Mouse (Mus musculus): ENCODE results near the gene Olfr374. TPM values are rescaled to one million over a fixed set of nuclear protein-coding genes. Genes with fewer than 3 reads are reported as not detected.

Olfr374 gene
- polyA plus RNA-seq, 1 experiment from 2014 or later, result not detected

DNA sequence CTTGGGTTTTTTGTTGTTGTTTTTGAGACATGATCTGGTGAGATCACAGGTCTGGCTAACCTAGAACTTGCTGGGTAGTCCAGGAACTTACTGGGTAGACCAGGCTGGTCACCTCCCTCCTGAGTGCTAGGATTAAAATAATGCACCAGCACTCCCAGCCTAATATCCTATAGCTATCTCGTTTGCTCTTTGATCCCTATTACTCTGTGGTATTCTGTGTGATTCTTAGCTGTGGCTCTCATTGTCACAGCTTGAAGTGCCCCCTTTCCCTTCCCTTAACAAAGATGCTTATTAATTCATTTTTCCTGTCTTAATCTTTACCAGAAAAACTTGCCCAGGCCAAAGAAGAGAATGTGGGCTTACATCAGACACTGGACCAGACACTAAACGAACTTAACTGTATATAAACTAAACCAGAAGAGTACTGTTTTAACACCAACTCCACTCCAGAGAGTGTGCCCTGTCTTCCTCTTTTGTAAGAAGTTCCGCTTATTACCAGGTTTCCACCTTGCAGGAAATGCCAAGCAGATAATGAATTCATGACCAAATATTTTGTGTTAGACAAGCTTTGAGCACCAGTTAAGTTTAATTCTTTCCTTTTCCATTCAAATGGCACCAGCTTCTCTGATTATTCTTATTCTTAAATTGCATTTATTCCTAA is 44.7 kb downstream of the Olfr374 start:
- Histone ChIP-seq H3K9ac (replicated peaks) (no peak overlapping the region), H3K36me3 (peaks cover 74% of the 10 kb centered on the region), H3K4me3 (replicated peaks) (no peak overlapping the region), H3K4me2 (no peak overlapping the region), H3K27me3 (no peaks in the 10 kb centered on the region), H3K4me1 (replicated peaks) (no peaks in the 10 kb centered on the region), H3K9me3 (no peaks in the 10 kb centered on the region), H3K27ac (no peak overlapping the region)
- 93% methylated on average over 3 of the region's 3 CpGs for WGBS
- ATAC-seq (ENCODE audit: insufficient number of reproducible peaks, insufficient read depth, low FRiP score, low TSS enrichment, low read depth), result no peak

DNA sequence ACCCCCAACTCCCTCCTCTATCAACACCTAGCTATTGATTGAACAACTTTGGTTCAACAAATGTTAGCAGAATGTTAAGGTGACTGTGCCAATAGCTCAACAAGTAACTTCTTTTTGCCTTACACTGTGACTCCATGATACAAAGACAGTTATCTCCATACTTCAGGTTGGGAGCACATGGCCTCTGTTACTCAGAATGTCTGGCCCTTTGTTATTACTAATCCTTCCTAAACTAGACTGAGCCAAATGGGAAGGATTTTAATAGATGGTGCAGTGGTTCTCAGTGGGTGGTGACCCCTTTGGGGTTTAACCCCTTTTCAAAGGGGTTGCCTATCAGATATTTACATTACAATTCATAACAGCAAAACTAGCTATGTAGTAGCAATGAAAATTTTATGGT is 46.5 kb downstream of the Olfr374 start:
- peaks cover 57% of the 10 kb centered on the region for H3K36me3 ChIP-seq
- H3K9me3 ChIP-seq, result no peaks in the 10 kb centered on the region
- H3K27me3 ChIP-seq, result no peaks in the 10 kb centered on the region
- H3K9ac ChIP-seq (replicated peaks), result no peak overlapping the region
- H3K4me3 ChIP-seq (replicated peaks), result no peak overlapping the region
- no peak overlapping the region for H3K27ac ChIP-seq
- H3K4me2 ChIP-seq, result no peak overlapping the region
- no peaks in the 10 kb centered on the region for H3K4me1 ChIP-seq (replicated peaks)
- no peak for ATAC-seq (ENCODE audit: insufficient number of reproducible peaks, insufficient read depth, low FRiP score, low TSS enrichment, low read depth)

DNA sequence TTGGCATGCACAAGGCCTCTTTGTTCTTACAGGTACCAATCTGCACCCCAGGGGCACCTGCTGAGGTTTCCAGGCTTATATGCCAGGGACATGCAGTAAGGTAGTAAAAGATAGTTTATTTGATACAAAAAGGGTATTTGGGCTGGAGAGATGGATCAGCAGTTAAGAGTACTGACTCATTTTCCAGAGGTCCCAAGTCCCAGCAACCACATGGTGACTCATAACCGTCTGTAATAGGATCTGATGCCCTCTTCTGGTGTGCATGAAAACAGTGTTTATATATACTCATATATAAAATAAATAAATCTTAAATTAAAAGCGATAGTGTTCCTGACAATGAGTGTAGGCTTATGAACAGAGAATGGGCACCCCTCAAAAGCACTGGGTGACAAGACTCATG is 51.3 kb downstream of the Olfr374 start:
- ATAC-seq (ENCODE audit: insufficient number of reproducible peaks, insufficient read depth, low FRiP score, low TSS enrichment, low read depth), result no peak
- Histone ChIP-seq H3K9ac (replicated peaks) (no peak overlapping the region), H3K4me1 (replicated peaks) (peaks cover 18% of the 10 kb centered on the region), H3K4me3 (replicated peaks) (no peak overlapping the region), H3K36me3 (peaks cover 12% of the 10 kb centered on the region), H3K27ac (no peak overlapping the region), H3K9me3 (no peaks in the 10 kb centered on the region), H3K4me2 (no peak overlapping the region), H3K27me3 (no peaks in the 10 kb centered on the region)
- 90% methylated on average over 2 of the region's 2 CpGs for WGBS

DNA sequence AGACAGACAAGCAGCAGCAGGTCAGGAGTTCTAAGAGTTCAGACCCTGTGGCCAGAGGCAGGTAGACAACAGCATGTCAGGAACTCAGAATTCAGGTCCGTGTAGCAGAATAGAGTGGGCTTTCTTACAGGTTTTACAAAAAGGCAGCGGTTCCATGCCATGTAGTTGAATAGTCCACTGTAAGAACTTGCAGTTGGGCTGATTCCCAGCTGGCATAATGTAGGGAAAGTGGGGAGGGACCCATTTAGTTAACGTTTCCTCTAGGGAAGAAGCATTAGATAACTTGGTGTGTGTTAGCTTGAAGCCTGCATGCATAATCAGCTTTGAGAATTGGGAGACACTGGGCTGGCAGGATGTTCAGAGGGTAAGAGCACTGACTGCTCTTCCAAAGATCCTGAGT is 51.9 kb downstream of the Olfr374 start:
- H3K27me3 ChIP-seq, result no peaks in the 10 kb centered on the region
- no peak overlapping the region for H3K9ac ChIP-seq (replicated peaks)
- H3K4me3 ChIP-seq (replicated peaks), result no peak overlapping the region
- peaks cover 6% of the 10 kb centered on the region for H3K36me3 ChIP-seq
- H3K4me1 ChIP-seq (replicated peaks), result peaks cover 18% of the 10 kb centered on the region
- no peaks in the 10 kb centered on the region for H3K9me3 ChIP-seq
- H3K4me2 ChIP-seq, result no peak overlapping the region
- ATAC-seq (ENCODE audit: insufficient number of reproducible peaks, insufficient read depth, low FRiP score, low TSS enrichment, low read depth), result no peak
- H3K27ac ChIP-seq, result no peak overlapping the region
- WGBS, result 83% methylated on average over 3 of the region's 3 CpGs

DNA sequence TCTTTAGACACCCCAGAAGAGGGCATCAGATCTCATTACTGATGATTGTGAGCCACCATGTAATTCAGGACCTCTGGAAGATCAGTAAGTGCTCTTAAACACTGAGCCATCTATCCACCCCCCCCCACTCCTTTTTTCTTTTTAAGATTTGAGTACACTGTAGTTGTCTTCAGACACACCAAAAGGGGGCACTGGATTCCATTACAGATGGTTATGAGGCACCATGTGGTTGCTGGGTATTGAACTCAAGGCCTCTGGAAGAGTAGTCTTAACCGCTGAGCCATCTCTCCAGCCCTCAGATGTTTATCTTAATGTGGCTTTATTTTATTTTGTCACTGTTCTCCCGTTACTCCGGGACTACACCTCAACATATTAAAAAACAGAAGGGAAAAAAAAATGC is 53.2 kb downstream of the Olfr374 start:
- no peak overlapping the region for H3K27ac ChIP-seq

DNA sequence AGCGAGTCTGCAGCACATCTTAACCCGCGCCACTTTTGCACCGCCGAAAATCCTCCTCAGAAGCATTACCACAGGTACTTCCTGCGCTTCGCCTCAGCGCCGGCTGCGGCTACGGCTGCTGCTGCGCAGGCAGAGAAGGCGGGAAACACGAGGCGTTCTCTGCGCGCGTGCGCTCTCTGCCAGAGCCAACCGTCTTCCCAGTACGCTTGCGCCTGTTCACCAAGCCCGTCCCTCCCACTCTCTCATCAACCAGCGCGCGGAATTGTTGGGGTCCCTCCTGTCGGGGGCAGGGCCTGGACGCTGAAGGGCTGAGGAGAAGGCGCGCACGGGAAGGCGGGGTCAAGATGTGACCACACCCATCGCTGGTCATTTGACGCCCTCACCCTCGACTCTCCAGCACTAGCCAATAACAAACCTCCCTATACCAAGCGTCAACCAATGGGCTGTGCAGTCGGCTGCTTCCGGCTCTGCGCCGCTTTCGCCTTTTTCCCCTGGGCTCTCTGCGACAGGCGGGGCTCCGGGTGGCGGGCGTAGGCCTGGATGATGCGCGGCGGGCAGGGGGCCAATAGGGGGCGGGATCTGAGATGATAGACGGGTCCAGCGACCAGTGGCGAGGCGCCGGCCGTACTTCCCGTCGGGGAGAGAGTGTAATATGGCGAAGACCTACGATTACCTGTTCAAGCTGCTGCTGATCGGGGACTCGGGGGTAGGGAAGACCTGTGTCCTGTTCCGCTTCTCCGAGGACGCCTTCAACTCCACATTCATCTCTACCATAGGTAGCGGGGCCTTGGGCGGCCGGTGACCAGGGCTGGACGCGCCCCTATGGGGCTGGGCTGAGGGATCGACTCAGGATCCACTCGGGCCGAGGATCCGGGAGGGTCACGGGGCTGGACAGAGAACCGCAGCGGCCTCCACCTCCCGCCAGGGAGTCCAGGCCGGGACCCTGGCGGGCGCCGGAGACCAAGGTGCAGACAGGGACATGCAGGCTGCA is 54.2 kb downstream of the Olfr374 start, which contains the start of gene Rab8a:
Gene Rab8a (plus strand): TSS at position 494 of the 991 bp plus-strand sequence.
- no peaks in the 10 kb centered on the region for H3K9me3 ChIP-seq
- peak within 1 kb of the TSS; percentile 91 for H3K9ac ChIP-seq (replicated peaks)
- peak within 1 kb of the TSS; percentile 91 for H3K4me2 ChIP-seq
- H3K4me1 ChIP-seq (replicated peaks), result peaks cover 18% of the 10 kb centered on the region
- H3K36me3 ChIP-seq, result peaks cover 16% of the 10 kb centered on the region
- H3K4me3 ChIP-seq (replicated peaks), result peak within 1 kb of the TSS; percentile 89
- under 1% methylated on average over 80 of the region's 82 CpGs for WGBS
- peak within 1 kb of the TSS; percentile 84 for H3K27ac ChIP-seq
- peak; percentile 100 for ATAC-seq (ENCODE audit: insufficient number of reproducible peaks, insufficient read depth, low FRiP score, low TSS enrichment, low read depth)
- H3K27me3 ChIP-seq, result no peaks in the 10 kb centered on the region

More for the DNA sequence above, 53.2 kb downstream of the Olfr374 start:
- 75% methylated on average over 3 of the region's 3 CpGs for WGBS
- Histone ChIP-seq H3K9me3 (no peaks in the 10 kb centered on the region), H3K27me3 (no peaks in the 10 kb centered on the region), H3K4me1 (replicated peaks) (peaks cover 18% of the 10 kb centered on the region), H3K36me3 (peaks cover 9% of the 10 kb centered on the region), H3K4me3 (replicated peaks) (peak overlapping the region; percentile 40), H3K9ac (replicated peaks) (no peak overlapping the region), H3K4me2 (peak overlapping the region; percentile 59)
- ATAC-seq (ENCODE audit: insufficient number of reproducible peaks, insufficient read depth, low FRiP score, low TSS enrichment, low read depth), result no peak

DNA sequence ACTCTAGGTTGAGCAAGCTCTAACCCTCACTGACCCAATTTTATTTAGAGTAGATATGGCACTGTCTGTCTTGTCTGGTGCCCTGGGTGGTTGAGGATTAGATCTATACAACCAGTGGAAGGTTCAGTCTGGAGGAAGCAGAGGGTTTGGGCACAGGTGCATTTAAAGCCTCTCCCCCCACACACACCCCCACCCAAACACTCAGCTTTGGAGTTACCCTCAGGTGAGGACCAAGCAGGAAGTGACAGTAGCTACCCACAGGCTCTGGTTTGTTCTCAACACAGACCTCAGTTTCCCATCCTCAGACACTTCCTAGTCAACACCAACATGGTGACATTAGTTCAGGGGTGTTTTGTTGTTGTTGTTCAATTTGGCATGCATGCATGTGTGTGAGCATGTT is 56.0 kb downstream of the Olfr374 start:
- Histone ChIP-seq H3K4me1 (replicated peaks) (peaks cover 18% of the 10 kb centered on the region), H3K27me3 (no peaks in the 10 kb centered on the region), H3K36me3 (peaks cover 25% of the 10 kb centered on the region), H3K27ac (no peak overlapping the region), H3K9me3 (no peaks in the 10 kb centered on the region), H3K4me3 (replicated peaks) (peak overlapping the region; percentile 89; the same call in 1 of the 2 replicates), H3K4me2 (peak overlapping the region; percentile 91; the same call in 1 of the 2 replicates), H3K9ac (replicated peaks) (no peak overlapping the region)
- ATAC-seq (ENCODE audit: insufficient number of reproducible peaks, insufficient read depth, low FRiP score, low TSS enrichment, low read depth), result no peak

Other genes with a start within 250 kb of the Olfr374 start
- gene Zfp709, start 225.0 kb upstream of the Olfr374 start, polyA plus RNA-seq (2016; fragmentation: Nextera tagmentation; extraction: Ambion mirVana), result 5.6 and 6.0 TPM in 2 replicates
- 10.0 and 10.2 TPM in 2 replicates for gene Zfp882, start 198.4 kb upstream of the Olfr374 start, polyA plus RNA-seq (2016; fragmentation: Nextera tagmentation; extraction: Ambion mirVana)
- 30.9 and 32.8 TPM in 2 replicates for gene Zfp617, start 198.4 kb upstream of the Olfr374 start, polyA plus RNA-seq (2016; fragmentation: Nextera tagmentation; extraction: Ambion mirVana)
- gene Zfp961, start 156.0 kb upstream of the Olfr374 start, polyA plus RNA-seq (2016; fragmentation: Nextera tagmentation; extraction: Ambion mirVana), result 19.2 and 20.7 TPM in 2 replicates
- gene Cyp4f18, start 97.4 kb upstream of the Olfr374 start, polyA plus RNA-seq (2016; fragmentation: Nextera tagmentation; extraction: Ambion mirVana), result 0.66 and 1.3 TPM in 2 replicates
- gene Olfr372, start 65.8 kb upstream of the Olfr374 start, polyA plus RNA-seq (2016; fragmentation: Nextera tagmentation; extraction: Ambion mirVana), result not detected in 2 replicates
- not detected in 2 replicates for gene Olfr373, start 23.9 kb upstream of the Olfr374 start, polyA plus RNA-seq (2016; fragmentation: Nextera tagmentation; extraction: Ambion mirVana)
- gene Tpm4, start 27.9 kb downstream of the Olfr374 start, polyA plus RNA-seq (2016; fragmentation: Nextera tagmentation; extraction: Ambion mirVana), result 668 and 683 TPM in 2 replicates
- 117 TPM in 2 replicates for gene Rab8a, start 54.2 kb downstream of the Olfr374 start, polyA plus RNA-seq (2016; fragmentation: Nextera tagmentation; extraction: Ambion mirVana)
- not detected in 2 replicates for gene Hsh2d, start 82.6 kb downstream of the Olfr374 start, polyA plus RNA-seq (2016; fragmentation: Nextera tagmentation; extraction: Ambion mirVana)
- gene Cib3, start 105.8 kb downstream of the Olfr374 start, polyA plus RNA-seq (2016; fragmentation: Nextera tagmentation; extraction: Ambion mirVana), result not detected in 2 replicates
- not detected in 2 replicates for gene Gm11034, start 106.6 kb downstream of the Olfr374 start, polyA plus RNA-seq (2016; fragmentation: Nextera tagmentation; extraction: Ambion mirVana)
- 63.5 and 64.2 TPM in 2 replicates for gene Fam32a, start 112.7 kb downstream of the Olfr374 start, polyA plus RNA-seq (2016; fragmentation: Nextera tagmentation; extraction: Ambion mirVana)
- 122 and 123 TPM in 2 replicates for gene Ap1m1, start 133.0 kb downstream of the Olfr374 start, polyA plus RNA-seq (2016; fragmentation: Nextera tagmentation; extraction: Ambion mirVana)
- 30.3 and 32.4 TPM in 2 replicates for gene Gm10282, start 198.2 kb downstream of the Olfr374 start, polyA plus RNA-seq (2016; fragmentation: Nextera tagmentation; extraction: Ambion mirVana)
- 5.3 and 6.0 TPM in 2 replicates for gene Klf2, start 212.0 kb downstream of the Olfr374 start, polyA plus RNA-seq (2016; fragmentation: Nextera tagmentation; extraction: Ambion mirVana)